Mouse (Mus musculus): ENCODE measurements around the gene Hist4h4.
A peak's percentile ranks its signal among the peaks of the same experiment; 100 is the strongest.

DNA sequence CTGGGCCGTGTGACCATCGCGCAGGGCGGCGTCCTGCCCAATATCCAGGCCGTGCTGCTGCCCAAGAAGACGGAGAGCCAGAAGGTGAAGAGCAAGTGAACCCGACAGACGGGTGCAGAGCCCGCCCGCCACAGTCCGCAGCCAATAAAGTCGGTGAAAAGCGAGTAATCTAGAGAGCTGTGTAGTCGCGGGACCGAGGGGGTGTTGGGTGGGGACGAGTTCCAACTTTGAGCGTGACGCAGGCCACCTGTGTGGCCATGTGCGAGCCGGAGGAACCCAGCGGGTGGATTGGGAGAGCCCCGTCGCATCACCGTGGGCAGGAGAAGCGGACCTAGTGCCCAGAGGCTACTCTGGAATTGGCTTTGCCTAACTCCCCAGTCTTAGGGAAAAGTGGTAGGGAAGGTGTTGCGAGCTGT lies 4.4 kb upstream of the Hist4h4 start:
- TF ChIP-seq CTCF (conservative IDR thresholded peaks at IDR 0.05 in 1 of 2, IDR thresholded peaks at IDR 0.05 in 1 of 2; ENCODE audit: low read depth in 2 of 2, low read length in 2 of 2) (no peak), POLR2A (IDR thresholded peaks at IDR 0.05; ENCODE audit: low read depth, low read length) (no peak), GABPA (IDR thresholded peaks at IDR 0.05; ENCODE audit: insufficient replicate concordance, low read depth, low read length) (no peak), MAFK (IDR thresholded peaks at IDR 0.05; ENCODE audit: insufficient replicate concordance, low read length) (no peak), ZMIZ1 (IDR thresholded peaks at IDR 0.05; ENCODE audit: low read depth, low read length) (no peak), TCF12 (IDR thresholded peaks at IDR 0.05; ENCODE audit: low read depth, low read length) (0 out of 2 replicates have a peak, but pooled peaks have one; percentile 6)
